Mouse (Mus musculus): ENCODE measurements around the gene Paqr6. TPM values are rescaled to one million over a fixed set of nuclear protein-coding genes. Genes with fewer than 3 reads are reported as not detected.
"Not testable (repeated sequence)": the region's sequence is repeated elsewhere in the genome, so short reads cannot be mapped to it uniquely, and the experiment has no call there.

The Paqr6 gene
- total RNA-seq, 2 experiments from 2014 or later: 0.15 to 0.56 TPM

GRCm38 (mm10) chr3:88381389-88382315 lies 17.3 kb downstream of the Paqr6 start:
- H3K4me3 ChIP-seq; intact Hi-C loops (cut with DNase I); H3K27ac ChIP-seq; DNase-seq: not testable (repeated sequence)

GRCm38 (mm10) chr3:88382383-88382782 lies 18.0 kb downstream of the Paqr6 start:
- intact Hi-C loops (cut with DNase I); DNase-seq; H3K27ac ChIP-seq; H3K4me3 ChIP-seq: not testable (repeated sequence)

- H3K4me3 ChIP-seq: no peak within 1 kb of the TSS
- intact Hi-C loops (cut with DNase I): no loop called here
- no peak for DNase-seq
- TF ChIP-seq CTCF (IDR thresholded peaks at IDR 0.05): no peak
- no peak within 1 kb of the TSS for H3K27ac ChIP-seq
Observed at GRCm38 (mm10) chr3:88384364-88384763, 20.0 kb downstream of the Paqr6 start, which contains the start of gene Bglap. Gene Bglap (minus strand): TSS chr3:88384464.

DNA sequence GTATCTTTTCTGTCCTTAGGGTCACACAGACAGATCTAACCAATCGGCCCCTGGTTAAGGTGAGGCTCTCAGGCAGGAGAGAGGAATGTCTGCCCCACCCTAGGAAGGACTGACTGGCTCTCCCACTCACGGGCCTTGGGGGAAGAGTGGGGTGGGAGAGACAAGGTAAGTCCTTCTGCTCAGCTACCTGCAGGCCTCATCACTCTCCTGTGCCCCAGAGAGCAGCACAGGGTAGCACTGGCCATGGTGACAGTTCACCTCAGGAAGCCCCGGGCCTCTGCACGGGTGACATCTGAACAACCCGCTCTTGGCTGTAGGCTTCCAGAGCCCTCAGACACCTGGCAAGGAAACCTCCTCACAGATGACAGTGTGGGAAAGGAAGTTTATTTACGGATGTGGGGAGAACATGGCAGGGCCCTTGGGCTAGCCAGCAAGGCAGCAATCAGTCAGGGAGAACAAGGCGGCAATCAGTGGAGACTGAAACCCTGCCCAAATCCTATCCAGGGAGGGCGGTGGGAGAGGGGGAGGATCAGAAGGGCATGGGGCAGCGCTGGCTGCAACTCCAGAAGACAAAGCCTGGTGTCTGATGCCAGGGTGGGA lies 29.5 kb downstream of the Paqr6 start:
- no peak overlapping the region for H3K27ac ChIP-seq
- H3K4me3 ChIP-seq: no peak overlapping the region
- no peak for TF ChIP-seq CTCF (IDR thresholded peaks at IDR 0.05)
- intact Hi-C loops (cut with DNase I): no loop called here
- DNase-seq: no peak

- Histone ChIP-seq H3K4me3 (no peak overlapping the region), H3K27ac (no peak overlapping the region)
- intact Hi-C loops (cut with DNase I): no loop called here
- no peak for DNase-seq
- TF ChIP-seq CTCF (IDR thresholded peaks at IDR 0.05): no peak
Observed at GRCm38 (mm10) chr3:88395288-88395687, 30.9 kb downstream of the Paqr6 start.

DNA sequence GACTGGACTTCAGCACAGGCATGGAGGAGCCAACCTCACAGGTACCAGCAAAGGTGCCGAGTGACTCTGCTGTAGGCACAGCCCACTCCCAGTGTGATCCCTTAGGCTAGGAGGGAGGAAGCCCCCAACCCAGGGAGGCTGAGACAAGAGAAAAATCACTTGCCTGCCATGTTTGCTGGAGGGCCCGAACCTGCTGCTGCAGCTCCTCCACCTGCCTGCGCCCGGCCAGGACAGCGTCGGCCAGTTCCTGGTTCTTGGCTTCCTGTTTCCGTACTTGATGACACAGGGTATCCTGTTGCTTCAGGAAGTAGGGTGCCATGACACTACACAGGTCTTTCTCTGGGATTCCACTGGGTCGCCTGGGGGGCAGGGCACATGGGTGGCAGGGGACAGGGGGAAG lies 31.4 kb downstream of the Paqr6 start:
- no peak overlapping the region for H3K27ac ChIP-seq
- no peak overlapping the region for H3K4me3 ChIP-seq
- no peak for TF ChIP-seq CTCF (IDR thresholded peaks at IDR 0.05)
- no peak for DNase-seq
- intact Hi-C loops (cut with DNase I): no loop called here

DNA sequence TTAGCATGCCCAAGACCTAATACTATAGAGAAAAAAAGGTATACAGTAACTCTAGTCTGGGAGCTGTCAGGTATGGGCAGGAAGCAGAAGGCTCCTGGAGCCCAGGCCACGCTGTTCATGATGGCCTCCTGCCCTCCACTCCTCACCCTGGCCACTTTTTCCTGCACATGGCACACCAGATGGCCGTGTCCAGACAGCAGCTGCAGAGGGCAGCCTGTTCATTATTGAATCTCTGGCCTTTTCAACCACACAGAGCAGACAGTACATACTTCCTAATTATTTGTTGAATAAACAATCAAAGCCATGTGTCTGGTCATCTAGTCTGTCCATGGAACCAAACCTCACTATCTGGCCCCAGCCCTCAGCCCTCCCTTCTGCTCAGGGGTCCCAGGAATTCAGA lies 34.3 kb downstream of the Paqr6 start:
- no peak for DNase-seq
- TF ChIP-seq CTCF (IDR thresholded peaks at IDR 0.05): no peak
- intact Hi-C loops (cut with DNase I): no loop called here
- H3K27ac ChIP-seq: no peak overlapping the region
- H3K4me3 ChIP-seq: no peak overlapping the region

- no peak overlapping the region for H3K4me3 ChIP-seq
- no peak overlapping the region for H3K27ac ChIP-seq
- intact Hi-C loops (cut with DNase I): no loop called here
- no peak for DNase-seq
- TF ChIP-seq CTCF (IDR thresholded peaks at IDR 0.05): no peak
Observed at GRCm38 (mm10) chr3:88403522-88404230, 39.3 kb downstream of the Paqr6 start.

DNA sequence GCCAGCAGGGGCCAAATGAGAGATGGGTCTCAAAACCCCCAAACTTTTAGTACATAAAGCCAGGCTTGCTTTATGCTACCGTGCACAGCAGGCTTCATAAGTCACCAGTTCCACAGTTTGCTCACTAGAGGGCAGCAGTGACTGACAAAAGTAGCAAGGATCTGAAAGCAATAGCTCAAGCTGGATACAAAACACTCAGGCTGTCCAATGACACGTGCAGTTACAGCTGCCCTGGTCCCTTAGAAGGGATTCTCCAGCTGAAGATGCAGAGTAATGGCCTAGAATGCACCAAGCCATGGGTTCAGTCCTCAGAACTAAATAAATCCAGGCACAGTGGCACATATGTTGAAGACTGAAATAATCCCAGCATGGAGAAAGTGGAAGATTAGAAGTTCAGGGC lies 42.7 kb downstream of the Paqr6 start:
- intact Hi-C loops (cut with DNase I): loop anchor here (1.0 to 5.0 kb wide), 2 partner anchors 60 to 120 kb away; no protein-coding TSS in a partner anchor
- TF ChIP-seq CTCF (IDR thresholded peaks at IDR 0.05): peak; percentile 92
- peak; percentile 64 for DNase-seq
- Histone ChIP-seq H3K4me3 (no peak overlapping the region), H3K27ac (peak overlapping the region; percentile 21; the same call in 1 of the 2 replicates)

GRCm38 (mm10) chr3:88407529-88407928 lies 43.1 kb downstream of the Paqr6 start:
- intact Hi-C loops (cut with DNase I): loop anchor here (1.0 to 5.0 kb wide), 2 partner anchors 60 to 120 kb away; no protein-coding TSS in a partner anchor
- DNase-seq: no peak
- Histone ChIP-seq H3K4me3 (no peak overlapping the region), H3K27ac (peak overlapping the region; percentile 21; the same call in 1 of the 2 replicates)
- no peak for TF ChIP-seq CTCF (IDR thresholded peaks at IDR 0.05)

- no peak for TF ChIP-seq CTCF (IDR thresholded peaks at IDR 0.05)
- Histone ChIP-seq H3K27ac (peak overlapping the region; percentile 99), H3K4me3 (peak overlapping the region; percentile 82)
- intact Hi-C loops (cut with DNase I): loop anchor here (5.0 kb wide), 1 partner anchor 118 kb away; no protein-coding TSS in a partner anchor
- no peak for DNase-seq
Observed at GRCm38 (mm10) chr3:88408953-88409352, 44.6 kb downstream of the Paqr6 start.

All from gastrocnemius, adult 2 months (tissue).